Mouse (Mus musculus): ENCODE measurements around the gene Cry2. TPM values are rescaled to one million over a fixed set of nuclear protein-coding genes. Genes with fewer than 3 reads are reported as not detected.

The Cry2 gene
- total RNA-seq, 1 experiment from 2014 or later, result 8.2 TPM

DNA sequence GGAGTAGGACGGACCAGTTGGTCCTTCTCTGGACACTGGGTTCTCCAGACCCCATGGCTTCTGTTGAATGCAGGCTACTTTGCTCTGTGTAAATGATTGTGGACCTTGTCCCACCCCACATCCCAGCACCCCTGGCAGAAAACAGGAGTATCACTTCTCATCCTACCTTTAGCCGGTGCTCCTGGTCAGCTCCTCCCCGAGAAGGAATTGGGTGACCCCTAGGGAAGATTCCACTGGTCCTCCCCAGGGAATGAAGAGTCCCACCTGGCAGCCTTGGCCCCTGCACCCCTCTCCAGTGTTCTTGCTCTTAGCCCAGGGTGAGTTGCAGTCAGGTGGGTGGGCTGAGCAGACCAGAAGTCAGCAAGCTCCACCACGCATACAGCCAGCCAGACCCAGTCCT lies 69.8 kb downstream of the Cry2 start:
- no peak for ATAC-seq (replicated peaks in 1 of 2; ENCODE audit: insufficient read depth in 1 of 2, low FRiP score in 2 of 2, low TSS enrichment in 1 of 2, low read depth in 1 of 2, poor library complexity in 2 of 2, severe bottlenecking in 2 of 2)

DNA sequence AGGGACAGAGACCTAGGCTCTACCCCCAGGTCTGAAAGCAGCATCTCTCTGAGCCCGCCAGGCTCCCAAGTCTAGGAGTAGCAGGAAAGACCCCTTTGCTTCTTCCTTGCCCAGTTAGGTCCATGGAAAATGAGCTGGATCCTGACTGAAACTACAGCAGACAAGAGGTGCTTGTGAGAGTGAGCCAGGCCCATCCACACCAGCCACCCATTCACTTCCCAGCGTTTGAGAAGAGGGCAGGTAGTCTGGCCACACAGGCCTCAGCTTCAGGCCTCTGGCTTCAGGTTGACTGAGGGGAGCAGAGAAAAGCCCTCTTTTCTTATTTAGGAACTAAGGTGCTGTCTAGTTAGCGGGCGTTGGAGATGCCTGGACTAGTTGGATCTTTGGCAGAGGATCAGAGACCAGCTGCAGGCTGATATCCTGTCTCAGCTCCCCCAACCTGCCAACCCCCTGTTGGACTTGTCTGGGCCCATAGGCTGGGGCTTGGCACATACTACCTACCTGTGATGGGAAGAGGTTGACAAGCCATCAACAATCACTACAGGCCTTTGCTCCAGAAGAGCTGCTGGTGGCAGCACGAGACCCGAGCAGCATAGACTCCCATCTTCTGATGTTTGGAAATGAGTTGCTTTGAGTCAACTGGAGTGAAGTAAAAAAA lies 71.1 kb downstream of the Cry2 start:
- no peak for ATAC-seq (replicated peaks in 1 of 2; ENCODE audit: insufficient read depth in 1 of 2, low FRiP score in 2 of 2, low TSS enrichment in 1 of 2, low read depth in 1 of 2, poor library complexity in 2 of 2, severe bottlenecking in 2 of 2)

DNA sequence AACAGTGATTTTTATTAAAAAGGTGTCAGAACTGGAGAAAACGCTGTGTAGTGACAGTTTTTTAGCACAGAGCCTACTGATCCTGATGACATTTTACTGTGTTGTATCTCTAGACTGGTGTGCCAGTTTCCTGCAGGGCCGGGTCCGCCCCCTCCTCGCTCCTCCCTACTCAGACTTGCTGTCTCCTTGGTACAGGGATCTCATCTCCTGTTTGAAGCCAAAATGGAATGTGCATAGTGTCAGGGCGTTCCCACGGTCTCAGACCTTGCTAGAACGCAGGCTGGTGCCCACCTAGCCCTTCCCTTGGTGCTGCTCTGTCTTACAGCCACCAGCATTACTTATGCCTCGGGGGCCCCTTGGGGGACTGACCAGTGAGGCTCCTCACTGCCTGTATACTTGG lies 72.0 kb downstream of the Cry2 start:
- ATAC-seq (replicated peaks in 1 of 2; ENCODE audit: insufficient read depth in 1 of 2, low FRiP score in 2 of 2, low TSS enrichment in 1 of 2, low read depth in 1 of 2, poor library complexity in 2 of 2, severe bottlenecking in 2 of 2), result no peak

DNA sequence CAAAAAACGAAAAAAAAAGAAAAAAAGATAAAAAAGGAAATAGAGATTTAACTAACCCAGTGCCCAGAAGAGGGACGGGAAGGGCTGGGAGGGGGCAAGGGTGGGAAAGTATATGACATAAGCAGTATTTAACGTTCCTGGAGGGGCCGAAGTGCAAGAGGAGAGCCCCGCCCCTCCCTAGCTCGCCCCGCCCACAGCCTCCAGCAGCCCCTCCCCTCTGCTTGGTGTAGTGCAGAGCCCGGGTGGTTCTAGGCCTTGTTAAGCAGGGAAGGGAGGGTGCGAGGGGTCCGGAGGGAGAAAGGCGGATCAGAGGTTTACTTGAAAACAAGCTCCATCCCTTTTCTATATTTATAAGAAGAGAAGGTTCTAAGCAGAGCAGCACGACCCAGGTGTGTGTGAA lies 73.0 kb downstream of the Cry2 start:
- no peak for ATAC-seq (replicated peaks in 1 of 2; ENCODE audit: insufficient read depth in 1 of 2, low FRiP score in 2 of 2, low TSS enrichment in 1 of 2, low read depth in 1 of 2, poor library complexity in 2 of 2, severe bottlenecking in 2 of 2)

GRCm38 (mm10) chr2:92360186-92360823 lies 73.5 kb downstream of the Cry2 start:
- no peak for ATAC-seq (replicated peaks in 1 of 2; ENCODE audit: insufficient read depth in 1 of 2, low FRiP score in 2 of 2, low TSS enrichment in 1 of 2, low read depth in 1 of 2, poor library complexity in 2 of 2, severe bottlenecking in 2 of 2)

GRCm38 (mm10) chr2:92359301-92359700 lies 74.5 kb downstream of the Cry2 start:
- no peak for ATAC-seq (replicated peaks in 1 of 2; ENCODE audit: insufficient read depth in 1 of 2, low FRiP score in 2 of 2, low TSS enrichment in 1 of 2, low read depth in 1 of 2, poor library complexity in 2 of 2, severe bottlenecking in 2 of 2)

DNA sequence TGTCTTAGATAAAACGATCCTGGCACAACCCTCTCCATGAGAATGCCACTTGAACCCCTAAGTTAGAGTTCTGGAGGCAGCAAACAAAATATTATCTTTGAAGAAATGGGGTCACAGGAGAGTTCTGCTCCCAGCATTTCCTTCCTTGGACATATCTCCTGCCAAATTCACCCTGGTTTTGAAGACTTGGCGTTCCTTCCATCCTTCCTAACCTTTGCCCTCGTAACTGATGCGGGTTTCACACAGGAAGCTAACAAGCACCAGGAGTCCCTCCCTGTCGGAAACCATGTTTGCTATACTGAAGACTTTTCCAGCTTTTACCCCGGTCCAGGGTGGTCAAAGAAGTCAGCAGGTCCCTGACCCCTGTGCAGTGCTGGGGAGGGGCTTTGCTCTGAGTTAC lies 79.6 kb downstream of the Cry2 start:
- no peak for ATAC-seq (replicated peaks in 1 of 2; ENCODE audit: insufficient read depth in 1 of 2, low FRiP score in 2 of 2, low TSS enrichment in 1 of 2, low read depth in 1 of 2, poor library complexity in 2 of 2, severe bottlenecking in 2 of 2)

Other genes with a start within 250 kb of the Cry2 start
- gene Pex16, start 59.4 kb downstream of the Cry2 start, total RNA-seq (2017), result 16.1 and 23.6 TPM in 2 replicates
- gene Large2, start 59.2 kb downstream of the Cry2 start, total RNA-seq (2017), result 2.1 and 2.2 TPM in 2 replicates
- gene 1700029I15Rik, start 51.5 kb downstream of the Cry2 start, total RNA-seq (2017), result 1.6 and 8.8 TPM in 2 replicates
- gene Mapk8ip1, start 32.8 kb downstream of the Cry2 start, total RNA-seq (2017), result 0.05 and 0.25 TPM in 2 replicates
- 14.7 and 16.3 TPM in 2 replicates for gene Slc35c1, start 26.5 kb upstream of the Cry2 start, total RNA-seq (2017)
- gene Chst1, start 165.7 kb upstream of the Cry2 start, total RNA-seq (2017), result 0.20 TPM in 1 of 2 replicates, not detected in the other